ENCODE assay signal across 8 mouse cellular contexts in genomic region chr10:95773425-95773980, GRCm38 (mm10).
A peak's percentile ranks its signal among the peaks of the same experiment; 100 is the strongest.
DNase-seq lines count a peak whose midpoint lies in the region; ATAC-seq and TF ChIP-seq lines count a peak whose summit lies in the region.
"Had no signal": no experiment of that assay in that cellular context is flagged by ENCODE, and none has a peak within 500 bp of the region (broad histone marks: within the 10 kb centered on the region; RNA-seq: fewer than 3 reads in every experiment).

No protein-coding gene starts in this region.

- DNase-seq in kidney, adult 8-10 months, result peak; percentile 86 to 89
- peak; percentile 77 for DNase-seq in lung, postnatal 25 days (ENCODE audit: low spot score)
- DNase-seq in midbrain, postnatal 0 days (ENCODE audit: low spot score), result no peak
- DNase-seq in embryo, embryonic 9.5 days (ENCODE audit: extremely low spot score), result no peak
- no peak for DNase-seq in ovary, adult 18-20 months (ENCODE audit: low spot score)
- DNase-seq: right cerebral cortex, adult 18-20 months had no signal

- peak; percentile 66 for ATAC-seq in common myeloid progenitor, adult 5-6 weeks (replicated peaks; ENCODE audit: low read depth, poor library complexity, severe bottlenecking)
- peak; percentile 99 for ATAC-seq in granulocyte monocyte progenitor cell, adult 5-6 weeks (replicated peaks; ENCODE audit: poor library complexity, severe bottlenecking)
- no peak for ATAC-seq in midbrain, postnatal 0 days (ENCODE audit: low FRiP score)

- 94% methylated on average over 16 of the region's 16 CpGs for WGBS in midbrain, postnatal 0 days

- no peak overlapping the region for H3K4me3 ChIP-seq in midbrain, postnatal 0 days (ENCODE audit: low read depth, low read length)

- H3K4me1 ChIP-seq in midbrain, postnatal 0 days (ENCODE audit: insufficient read depth, low read length), result no peaks in the 10 kb centered on the region

- TF ChIP-seq CTCF in midbrain, postnatal 0 days (IDR thresholded peaks at IDR 0.05), result no peak

- no peak overlapping the region for H3K4me2 ChIP-seq in midbrain, postnatal 0 days (ENCODE audit: low read depth, low read length, poor library complexity, severe bottlenecking)

- no peaks in the 10 kb centered on the region for H3K27me3 ChIP-seq in midbrain, postnatal 0 days (ENCODE audit: insufficient read depth, low read length)

- no peak overlapping the region for H3K9ac ChIP-seq in midbrain, postnatal 0 days (replicated peaks; ENCODE audit: low read length, poor library complexity, severe bottlenecking)

- H3K9me3 ChIP-seq in midbrain, postnatal 0 days (ENCODE audit: low read length), result no peaks in the 10 kb centered on the region

- H3K27ac ChIP-seq in midbrain, postnatal 0 days (ENCODE audit: low read depth, low read length), result no peak overlapping the region

- H3K36me3 ChIP-seq in midbrain, postnatal 0 days (ENCODE audit: insufficient read depth, low read length), result no peaks in the 10 kb centered on the region

Comparison
In these comparisons a context has a peak if more than half of its experiments do, and no peak if none do; other contexts are left out.
1. DNase-seq: peak in kidney, adult 8-10 months (2 of 2) and lung, postnatal 25 days (single experiment); none in midbrain, postnatal 0 days (single experiment), embryo, embryonic 9.5 days (single experiment) and ovary, adult 18-20 months (single experiment).